Mouse (Mus musculus) spleen, postnatal 36 days (tissue): ENCODE measurements around the gene Mrc2.

Experiments used
- DNase-seq, 2 experiments: peaks; one replicate each; pipeline ENCODE4 v3.0.0; 2022; ENCODE audit warnings: low spot score in 2 of 2, mixed read lengths in 1 of 2

The Mrc2 gene

DNA sequence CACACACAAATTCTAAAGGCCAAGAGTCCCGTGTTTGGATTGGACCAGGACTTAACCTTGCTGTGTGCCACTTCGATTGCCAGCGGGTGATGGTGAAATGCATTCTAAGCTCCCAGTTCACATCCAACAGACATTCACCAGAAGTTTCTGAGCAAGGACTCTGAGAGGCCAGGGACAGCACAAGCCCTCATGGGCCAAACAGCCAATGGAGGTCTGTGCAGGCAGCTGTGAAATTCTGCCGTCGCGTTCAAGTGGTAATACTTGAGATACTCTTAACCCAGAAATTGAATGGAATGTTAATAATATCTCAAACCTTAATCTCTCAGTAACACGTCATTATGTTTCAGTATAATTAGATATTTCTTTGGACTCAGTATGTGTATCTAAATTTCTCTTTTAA, 17.8 kb downstream of the Mrc2 start:
- no peak for DNase-seq

- DNase-seq: no peak
Measured at GRCm38 (mm10) chr11:105311291-105311975, 19.0 kb downstream of the Mrc2 start.

- DNase-seq: no peak
Measured at GRCm38 (mm10) chr11:105312311-105312942, 20.0 kb downstream of the Mrc2 start.

- peak in 1 of 2 experiments; percentile 6 for DNase-seq
Measured at GRCm38 (mm10) chr11:105312972-105313632, 20.7 kb downstream of the Mrc2 start.

DNA sequence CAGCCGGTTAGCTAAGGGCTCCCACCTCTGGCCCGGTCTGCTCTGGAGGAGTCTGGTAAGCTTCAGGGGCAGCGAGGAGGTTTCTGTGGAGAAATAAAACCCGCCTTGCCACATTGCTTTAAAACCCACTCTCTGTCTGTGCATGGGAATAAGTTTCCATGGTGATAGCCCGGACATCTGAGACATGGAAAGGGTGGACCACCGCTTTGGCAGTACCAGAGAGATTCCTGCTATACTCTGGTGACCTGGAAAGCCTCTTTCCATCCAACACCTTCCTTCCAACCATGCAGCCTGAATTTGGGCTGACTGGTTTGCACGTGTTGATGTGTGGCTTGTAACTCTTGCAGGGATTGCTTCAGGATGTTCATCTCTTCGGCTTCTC, 21.2 kb downstream of the Mrc2 start:
- no peak for DNase-seq

- DNase-seq: no peak
Measured at GRCm38 (mm10) chr11:105315296-105315695, 22.9 kb downstream of the Mrc2 start.

DNA sequence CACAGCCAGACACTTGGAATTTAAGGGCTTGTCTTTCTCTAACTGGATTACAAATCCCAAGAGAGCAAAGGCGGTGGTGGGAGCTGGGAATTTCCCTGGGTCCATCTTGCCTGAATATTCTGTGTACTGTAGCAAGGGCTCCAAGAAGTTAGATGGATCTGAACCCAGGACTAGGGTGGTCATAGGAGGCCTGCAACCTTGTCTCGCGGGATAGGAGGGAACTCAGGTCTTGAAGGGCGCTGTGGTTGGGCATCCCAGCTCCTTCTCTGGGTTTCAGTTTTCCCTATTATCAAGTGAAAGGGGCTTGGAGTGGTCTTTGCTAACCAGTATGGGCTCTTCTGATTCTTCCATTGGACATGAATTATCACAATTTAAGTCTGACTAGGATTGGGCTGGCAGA, 23.7 kb downstream of the Mrc2 start:
- no peak for DNase-seq

DNA sequence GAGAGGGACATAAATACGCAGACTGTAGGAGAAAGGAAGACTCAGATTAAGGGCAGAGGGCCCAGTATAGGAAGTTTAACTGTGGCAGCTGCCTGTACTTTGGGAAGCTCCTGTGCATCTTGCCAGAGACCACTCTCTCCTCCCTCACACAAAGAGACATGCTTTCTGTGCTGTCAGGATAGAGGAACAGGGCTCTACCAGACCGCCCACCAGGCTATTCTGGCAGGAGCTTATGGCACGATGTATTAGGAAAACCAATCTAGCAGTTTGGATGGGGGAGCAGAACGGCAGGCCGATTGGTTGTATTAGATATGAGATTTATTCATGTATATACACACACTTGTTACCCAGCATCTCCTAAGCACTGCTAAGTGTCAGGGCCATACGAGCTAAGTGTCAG, 25.3 kb downstream of the Mrc2 start:
- DNase-seq: no peak

DNA sequence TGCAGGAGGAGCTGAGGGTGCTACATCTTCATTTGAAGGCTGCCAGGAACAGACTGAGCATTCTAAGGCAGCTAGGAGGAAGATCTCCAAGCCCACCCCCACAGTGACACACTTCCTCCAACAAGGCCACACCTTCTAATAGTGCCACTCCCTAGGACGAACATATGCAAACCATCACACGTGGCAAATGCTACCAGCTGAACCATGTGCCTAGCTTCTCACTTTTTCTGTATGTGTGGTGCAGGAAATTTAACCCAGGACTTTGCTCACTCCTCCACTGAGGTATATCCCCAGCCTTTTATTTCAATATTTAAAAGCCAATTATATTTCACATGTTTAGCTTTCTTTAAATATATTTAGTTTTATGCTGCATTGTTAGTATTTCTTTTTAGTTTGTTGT, 28.6 kb downstream of the Mrc2 start:
- no peak for DNase-seq

DNA sequence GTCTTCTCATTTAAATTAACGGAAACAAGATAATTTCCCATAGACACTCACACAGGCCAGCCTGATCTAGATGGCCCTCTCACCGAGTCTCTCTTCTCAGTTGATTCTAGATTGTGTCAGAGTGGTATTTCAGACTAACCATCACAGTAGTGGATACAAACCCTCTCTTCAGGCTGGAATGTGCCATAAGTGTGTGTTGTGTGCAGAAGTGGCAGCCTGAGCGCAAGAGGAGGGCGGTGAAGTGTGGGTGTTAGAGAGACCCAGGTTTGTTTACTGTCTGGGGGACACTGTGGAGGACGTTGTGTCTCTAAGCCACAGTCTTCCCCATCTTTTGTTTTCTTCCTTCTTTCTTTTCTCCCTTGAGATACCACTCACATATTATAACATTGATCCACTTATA, 31.1 kb downstream of the Mrc2 start:
- DNase-seq: no peak

- DNase-seq: no peak
Measured at GRCm38 (mm10) chr11:105327101-105327500, 34.7 kb downstream of the Mrc2 start.

- DNase-seq: no peak
Measured at GRCm38 (mm10) chr11:105329962-105330361, 37.5 kb downstream of the Mrc2 start.

DNA sequence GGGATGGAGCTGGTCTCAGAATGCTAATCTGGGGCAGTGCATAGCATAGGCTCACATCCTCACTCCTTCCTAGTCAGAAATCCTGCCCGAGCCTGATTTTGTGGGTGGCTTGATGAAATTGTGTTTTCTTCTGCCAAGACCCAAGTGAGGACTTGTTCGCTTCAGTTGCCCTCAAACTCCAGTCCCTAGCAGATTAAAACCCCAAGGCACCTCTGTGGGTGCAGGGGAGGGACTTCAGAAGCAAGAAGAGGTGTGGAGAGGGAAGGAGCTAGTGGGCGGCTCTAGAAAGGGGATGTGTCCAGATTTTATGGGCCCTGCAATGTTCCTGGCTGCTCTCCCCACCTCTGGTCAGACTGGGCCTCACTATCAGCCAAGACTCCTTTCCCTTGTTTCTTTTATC, 38.7 kb downstream of the Mrc2 start:
- DNase-seq: no peak

DNA sequence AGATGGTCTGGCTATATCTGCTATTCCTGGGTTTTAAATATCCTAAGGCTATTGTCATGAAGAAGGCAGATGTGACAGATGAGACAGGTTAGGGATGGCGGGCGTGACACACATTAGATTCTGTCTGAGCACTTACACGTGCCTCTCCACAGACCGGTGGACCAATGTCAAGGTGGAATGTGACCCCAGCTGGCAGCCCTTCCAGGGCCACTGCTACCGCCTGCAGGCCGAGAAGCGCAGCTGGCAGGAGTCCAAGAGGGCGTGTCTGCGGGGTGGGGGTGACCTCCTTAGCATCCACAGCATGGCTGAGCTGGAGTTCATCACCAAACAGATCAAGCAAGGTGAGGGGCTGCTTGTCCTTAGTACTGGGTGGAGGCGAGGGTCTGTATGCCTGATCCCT, 39.3 kb downstream of the Mrc2 start:
- no peak for DNase-seq

DNA sequence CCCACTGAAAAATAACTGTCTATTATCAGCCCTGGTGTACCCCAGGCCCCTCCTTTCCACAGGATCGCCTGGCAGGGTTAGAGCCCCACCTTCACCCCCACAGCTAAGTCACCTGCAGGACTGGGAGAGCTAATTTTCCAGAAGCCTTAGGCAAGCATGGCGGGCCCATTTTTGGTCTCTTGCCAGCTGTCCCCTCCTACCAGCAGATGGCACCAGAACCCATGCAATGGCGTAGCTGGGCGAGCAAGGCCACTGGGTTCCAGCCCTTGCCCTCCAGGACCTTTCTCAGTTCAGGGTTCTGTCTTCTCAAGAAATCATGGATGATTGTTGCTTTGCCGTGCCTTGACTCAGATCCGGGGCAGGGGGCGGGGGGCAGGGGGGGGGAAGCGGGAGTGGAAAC, 40.0 kb downstream of the Mrc2 start:
- no peak for DNase-seq

GRCm38 (mm10) chr11:105333867-105334670, 41.6 kb downstream of the Mrc2 start:
- no peak for DNase-seq

GRCm38 (mm10) chr11:105338596-105339390, 46.4 kb downstream of the Mrc2 start:
- DNase-seq: no peak

DNA sequence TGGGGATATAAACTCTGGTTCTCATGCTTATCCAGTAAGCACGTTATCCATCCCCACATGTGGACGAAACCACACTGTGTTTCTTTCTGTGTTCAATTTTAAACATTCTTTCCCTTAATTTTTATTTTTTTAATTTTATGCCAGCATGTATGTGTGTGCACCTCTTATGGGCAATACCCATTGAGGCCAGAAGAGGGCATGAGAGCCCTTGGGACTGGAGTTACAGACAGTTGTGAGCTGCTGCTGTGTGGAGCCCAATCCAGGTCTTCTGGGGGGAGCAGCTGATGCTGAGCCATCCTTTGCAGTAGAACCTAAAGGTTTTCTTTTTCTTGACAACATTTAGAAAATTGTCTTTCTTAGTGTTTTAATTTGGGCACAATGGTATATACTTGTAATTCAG, 52.8 kb downstream of the Mrc2 start:
- DNase-seq: no peak

GRCm38 (mm10) chr11:105347162-105348161, 55.0 kb downstream of the Mrc2 start:
- DNase-seq: peak; percentile 59 to 60

DNA sequence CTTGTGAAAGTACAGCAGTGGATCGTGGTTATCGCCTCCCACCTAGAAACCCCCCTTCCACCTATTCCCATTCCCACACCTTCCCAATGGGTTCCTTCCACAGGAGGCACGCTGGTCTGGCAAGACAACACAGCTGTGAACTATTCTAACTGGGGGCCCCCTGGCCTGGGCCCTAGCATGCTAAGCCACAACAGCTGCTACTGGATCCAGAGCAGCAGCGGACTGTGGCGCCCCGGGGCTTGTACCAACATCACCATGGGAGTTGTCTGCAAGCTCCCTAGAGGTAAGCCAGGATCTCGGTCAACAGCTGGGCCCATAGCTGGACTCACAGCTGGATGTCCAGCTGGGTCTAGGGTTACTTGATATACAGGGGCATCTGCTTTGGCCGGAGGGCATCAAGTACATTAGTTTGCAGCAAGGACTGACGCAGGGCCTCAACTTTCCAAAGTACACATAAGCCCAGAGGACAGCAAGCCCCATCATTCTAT, 56.1 kb downstream of the Mrc2 start:
- no peak for DNase-seq
